Mouse (Mus musculus) midbrain, embryonic 14.5 days (tissue): Measurements from ENCODE around the gene Acmsd. TPM values are rescaled to one million over a fixed set of nuclear protein-coding genes. Genes with fewer than 3 reads are reported as not detected.
A peak's percentile ranks its signal among the peaks of the same experiment; 100 is the strongest.

Source experiments
- ATAC-seq: fragments of 200-750 bp; cut with Nextera tagmentation; 2 replicates; pipeline ENCODE4 v1.8.0; 2017; ENCODE audit warnings: moderate number of reproducible peaks, moderate library complexity; ENCODE audit not compliant: low FRiP score, low TSS enrichment
- DNase-seq: peaks from one replicate; pipeline ENCODE4 v3.0.0-alpha.2; 2015
- H3K27ac ChIP-seq: fragments of 300-500 bp; sonication (generic); replicated peaks from 2 replicates; pipeline ENCODE4 v1.5.1; 2014; ENCODE audit warnings: mild to moderate bottlenecking, low read depth, low read length, moderate library complexity
- H3K27me3 ChIP-seq: fragments of 300-500 bp; sonication (generic); 2 replicates; pipeline ENCODE4 v1.6.1; 2014; ENCODE audit warnings: low read length, control low read depth, mixed read lengths; ENCODE audit not compliant: control insufficient read depth, insufficient read depth
- H3K36me3 ChIP-seq: fragments of 300-500 bp; sonication (generic); 2 replicates; pipeline ENCODE4 v1.6.1; 2014; ENCODE audit warnings: low read length, control low read depth; ENCODE audit not compliant: control insufficient read depth, insufficient read depth
- H3K4me1 ChIP-seq: fragments of 300-500 bp; sonication (generic); 2 replicates; pipeline ENCODE4 v1.6.1; 2014; ENCODE audit warnings: mild to moderate bottlenecking, antibody characterized with exemption, low read length, control low read depth; ENCODE audit not compliant: control insufficient read depth, insufficient read depth
- H3K4me2 ChIP-seq: fragments of 300-500 bp; sonication (generic); 2 replicates; pipeline ENCODE4 v1.6.1; 2014; ENCODE audit warnings: mild to moderate bottlenecking, low read length, moderate library complexity
- H3K4me3 ChIP-seq: fragments of 300-500 bp; sonication (generic); replicated peaks from 2 replicates; pipeline ENCODE4 v1.5.1; 2014; ENCODE audit warnings: low read depth, low read length
- H3K9ac ChIP-seq: fragments of 300-500 bp; sonication (generic); replicated peaks from 2 replicates; pipeline ENCODE4 v1.6.1; 2014; ENCODE audit warnings: mild to moderate bottlenecking, low read length, moderate library complexity
- H3K9me3 ChIP-seq: fragments of 300-500 bp; sonication (generic); 2 replicates; pipeline ENCODE4 v1.6.1; 2016; ENCODE audit warnings: low read length, control low read depth, mixed read lengths; ENCODE audit not compliant: control insufficient read depth
- WGBS: fragments of 180-500 bp; shearing (Covaris S2); extraction: QIAGEN DNeasy Blood & Tissue Kit; methylation state at CpG from one replicate; pipeline ENCODE4 v1.1.7; 2014; 5-methylcytosine and 5-hydroxymethylcytosine counted together
- polyA plus RNA-seq: library from polyadenylated mRNA; unstranded; fragments of >200 nt; fragmentation: Nextera tagmentation; extraction: Ambion mirVana; gene quantifications from 2 replicates; pipeline ENCODE4 v1.2.1, GENCODE M21; 2014

Acmsd gene
- polyA plus RNA-seq, 1 experiment from 2014 or later: 0.13 TPM

- Histone ChIP-seq H3K36me3 (no peaks in the 10 kb centered on the region), H3K9me3 (no peaks in the 10 kb centered on the region), H3K4me3 (peak overlapping the region; percentile 88), H3K4me2 (peak overlapping the region; percentile 91), H3K27me3 (no peaks in the 10 kb centered on the region), H3K9ac (peak overlapping the region; percentile 65), H3K27ac (peak overlapping the region; percentile 92), H3K4me1 (peaks cover 30% of the 10 kb centered on the region)
- ATAC-seq (peak; percentile 28), DNase-seq (no peak)
- WGBS: 2% methylated on average over 14 of the region's 14 CpGs
Observed at GRCm38 (mm10) chr1:127773198-127773802, 44.1 kb downstream of the Acmsd start.

- Histone ChIP-seq H3K9ac (peak within 1 kb of the TSS; percentile 83), H3K27me3 (no peaks in the 10 kb centered on the region), H3K27ac (peak within 1 kb of the TSS; percentile 92), H3K4me2 (peak within 1 kb of the TSS; percentile 91), H3K36me3 (no peaks in the 10 kb centered on the region), H3K4me1 (peaks cover 30% of the 10 kb centered on the region), H3K9me3 (no peaks in the 10 kb centered on the region), H3K4me3 (peak within 1 kb of the TSS; percentile 88)
- ATAC-seq: peak; percentile 99
- under 1% methylated on average over 62 of the region's 63 CpGs for WGBS
- peak; percentile 100 for DNase-seq
Observed at GRCm38 (mm10) chr1:127773803-127774500, 44.7 kb downstream of the Acmsd start, which contains the start of gene Ccnt2. Gene Ccnt2 (plus strand): TSS chr1:127774164.

- Histone ChIP-seq H3K9ac (peak overlapping the region; percentile 83), H3K9me3 (no peaks in the 10 kb centered on the region), H3K27me3 (no peaks in the 10 kb centered on the region), H3K36me3 (0 out of 2 replicates have a peak, but pooled peaks cover 2% of the 10 kb centered on the region), H3K4me3 (peak overlapping the region; percentile 88), H3K4me2 (peak overlapping the region; percentile 90), H3K27ac (peak overlapping the region; percentile 92), H3K4me1 (peaks cover 30% of the 10 kb centered on the region)
- ATAC-seq (peak; percentile 22; the same call in 1 of the 2 replicates), DNase-seq (no peak)
- under 1% methylated on average over 31 of the region's 31 CpGs for WGBS
Observed at GRCm38 (mm10) chr1:127774501-127774880, 45.3 kb downstream of the Acmsd start.

GRCm38 (mm10) chr1:127775206-127775720, 46.0 kb downstream of the Acmsd start:
- Histone ChIP-seq H3K27ac (no peak overlapping the region), H3K27me3 (no peaks in the 10 kb centered on the region), H3K36me3 (0 out of 2 replicates have a peak, but pooled peaks cover 2% of the 10 kb centered on the region), H3K9me3 (no peaks in the 10 kb centered on the region), H3K4me2 (peak overlapping the region; percentile 90), H3K4me3 (peak overlapping the region; percentile 88), H3K4me1 (peaks cover 30% of the 10 kb centered on the region), H3K9ac (peak overlapping the region; percentile 83)
- no peak for DNase-seq
- 11% methylated on average over 10 of the region's 10 CpGs for WGBS
- no peak for ATAC-seq

GRCm38 (mm10) chr1:127776246-127776645, 47.0 kb downstream of the Acmsd start:
- DNase-seq: no peak
- no peaks in the 10 kb centered on the region for H3K27me3 ChIP-seq
- peak overlapping the region; percentile 1; the same call in 1 of the 2 replicates for H3K4me3 ChIP-seq
- H3K36me3 ChIP-seq: 0 out of 2 replicates have a peak, but pooled peaks cover 2% of the 10 kb centered on the region
- H3K9ac ChIP-seq: no peak overlapping the region
- H3K27ac ChIP-seq: no peak overlapping the region
- WGBS: 78% methylated on average over 6 of the region's 6 CpGs
- H3K4me1 ChIP-seq: peaks cover 36% of the 10 kb centered on the region
- ATAC-seq: no peak
- peak overlapping the region; percentile 90 for H3K4me2 ChIP-seq
- no peaks in the 10 kb centered on the region for H3K9me3 ChIP-seq

GRCm38 (mm10) chr1:127778611-127779010, 49.4 kb downstream of the Acmsd start:
- no peaks in the 10 kb centered on the region for H3K27me3 ChIP-seq
- no peak overlapping the region for H3K9ac ChIP-seq
- H3K36me3 ChIP-seq: 0 out of 2 replicates have a peak, but pooled peaks cover 2% of the 10 kb centered on the region
- H3K9me3 ChIP-seq: no peaks in the 10 kb centered on the region
- H3K27ac ChIP-seq: no peak overlapping the region
- DNase-seq (no peak), ATAC-seq (no peak)
- WGBS: 90% methylated on average over 3 of the region's 3 CpGs
- no peak overlapping the region for H3K4me3 ChIP-seq
- peaks cover 32% of the 10 kb centered on the region for H3K4me1 ChIP-seq
- H3K4me2 ChIP-seq: no peak overlapping the region

- Histone ChIP-seq H3K4me3 (no peak overlapping the region), H3K27ac (no peak overlapping the region), H3K4me1 (peaks cover 29% of the 10 kb centered on the region), H3K27me3 (no peaks in the 10 kb centered on the region), H3K9me3 (no peaks in the 10 kb centered on the region), H3K36me3 (0 out of 2 replicates have a peak, but pooled peaks cover 2% of the 10 kb centered on the region), H3K4me2 (no peak overlapping the region), H3K9ac (no peak overlapping the region)
- no peak for DNase-seq
- 34% methylated on average over 3 of the region's 3 CpGs for WGBS
- ATAC-seq: no peak
Observed at GRCm38 (mm10) chr1:127780142-127780541, 50.9 kb downstream of the Acmsd start.

GRCm38 (mm10) chr1:127780849-127781248, 51.6 kb downstream of the Acmsd start:
- Histone ChIP-seq H3K4me2 (no peak overlapping the region), H3K9me3 (no peaks in the 10 kb centered on the region), H3K27me3 (no peaks in the 10 kb centered on the region), H3K9ac (no peak overlapping the region), H3K36me3 (0 out of 2 replicates have a peak, but pooled peaks cover 2% of the 10 kb centered on the region), H3K4me3 (no peak overlapping the region), H3K27ac (no peak overlapping the region), H3K4me1 (peaks cover 25% of the 10 kb centered on the region)
- 67% methylated on average over 2 of the region's 2 CpGs for WGBS
- ATAC-seq (no peak), DNase-seq (no peak)
